Mouse (Mus musculus) limb, embryonic 14.5 days (tissue): ENCODE data around the gene Gm10058. TPM values are rescaled to one million over a fixed set of nuclear protein-coding genes. Genes with fewer than 3 reads are reported as not detected.
"Not testable (repeated sequence)": the region's sequence is repeated elsewhere in the genome, so short reads cannot be mapped to it uniquely, and the experiment has no call there.

Source experiments
- ATAC-seq: fragments of 200-750 bp; cut with Nextera tagmentation; 2 replicates; pipeline ENCODE4 v1.8.0; 2017; ENCODE audit warnings: low read depth, moderate number of reproducible peaks, moderate TSS enrichment; ENCODE audit not compliant: low FRiP score
- DNase-seq: peaks from one replicate; pipeline ENCODE4 v3.0.0-alpha.2; 2015; ENCODE audit warnings: low spot score
- H3K27ac ChIP-seq: fragments of 300-500 bp; sonication (generic); replicated peaks from 2 replicates; pipeline ENCODE4 v1.5.1; 2014; ENCODE audit warnings: low read depth, mild to moderate bottlenecking, low read length, moderate library complexity, mixed read lengths
- H3K27me3 ChIP-seq: fragments of 300-500 bp; sonication (generic); 2 replicates; pipeline ENCODE4 v1.6.1; 2014; ENCODE audit warnings: low read length, mixed read lengths; ENCODE audit not compliant: control insufficient read depth, insufficient read depth
- H3K36me3 ChIP-seq: fragments of 300-500 bp; sonication (generic); 2 replicates; pipeline ENCODE4 v1.6.1; 2014; ENCODE audit warnings: mild to moderate bottlenecking, low read length, moderate library complexity, mixed read lengths; ENCODE audit not compliant: control insufficient read depth, insufficient read depth
- H3K4me1 ChIP-seq: fragments of 300-500 bp; sonication (generic); 2 replicates; pipeline ENCODE4 v1.6.1; 2014; ENCODE audit warnings: antibody characterized with exemption, low read length, mixed read lengths; ENCODE audit not compliant: control insufficient read depth, insufficient read depth
- H3K4me2 ChIP-seq: fragments of 300-500 bp; sonication (generic); replicated peaks from 2 replicates; pipeline ENCODE4 v1.6.1; 2014; ENCODE audit warnings: low read depth, mild to moderate bottlenecking, low read length, moderate library complexity; ENCODE audit not compliant: severe bottlenecking
- H3K4me3 ChIP-seq: fragments of 300-500 bp; sonication (generic); replicated peaks from 2 replicates; pipeline ENCODE4 v1.5.1; 2014; ENCODE audit warnings: low read length
- H3K9ac ChIP-seq: fragments of 300-500 bp; sonication (generic); 2 replicates; pipeline ENCODE4 v1.6.1; 2014; ENCODE audit warnings: mild to moderate bottlenecking, low read depth, low read length, moderate library complexity; ENCODE audit not compliant: severe bottlenecking
- H3K9me3 ChIP-seq: fragments of 300-500 bp; sonication (generic); 2 replicates; pipeline ENCODE4 v1.6.1; 2016; ENCODE audit warnings: low read length; ENCODE audit not compliant: control insufficient read depth
- WGBS: fragments of 180-500 bp; shearing (Covaris S2); extraction: QIAGEN DNeasy Blood & Tissue Kit; methylation state at CpG from one replicate; pipeline ENCODE4 v1.1.7; 2014; 5-methylcytosine and 5-hydroxymethylcytosine counted together
- polyA plus RNA-seq, 2 experiments: library from polyadenylated mRNA; depleted of rRNA in 1 of 2; stranded (reverse) in 1 of 2; unstranded in 1 of 2; fragments of >200 nt; fragmentation: Nextera tagmentation in 1 of 2; extraction: Ambion mirVana in 1 of 2; gene quantifications; 2 replicates each; pipeline versions ENCODE4 v1.2.1 to v1.2.3; 2012 to 2014

The Gm10058 gene
- not detected in 2 replicates for polyA plus RNA-seq (2012; rRNA removed)
- not detected in 2 replicates for polyA plus RNA-seq (2014; fragmentation: Nextera tagmentation; extraction: Ambion mirVana)

GRCm38 (mm10) chrX:27946785-27947184, at the start of gene Gm10058:
TSS of gene Gm10058 (minus strand) at chrX:27946885.
- not testable (repeated sequence) for H3K9me3 ChIP-seq, H3K36me3 ChIP-seq, H3K4me3 ChIP-seq, H3K27ac ChIP-seq, ATAC-seq, H3K9ac ChIP-seq, H3K27me3 ChIP-seq, H3K4me1 ChIP-seq, DNase-seq, H3K4me2 ChIP-seq
- no CpG with 5 or more reads among the region's 5 CpGs for WGBS
